Mouse (Mus musculus) small intestine, adult 2 months (tissue): ENCODE measurements around the gene Atp6v1b1. TPM values are rescaled to one million over a fixed set of nuclear protein-coding genes. Genes with fewer than 3 reads are reported as not detected.
A peak's percentile ranks its signal among the peaks of the same experiment; 100 is the strongest.

Experiments used
- H3K27ac ChIP-seq: fragments of 200-500 bp; 2 replicates; pipeline ENCODE4 v1.5.1; 2012; ENCODE audit warnings: low read depth, low read length, control low read depth, inconsistent platforms; ENCODE audit not compliant: insufficient read depth
- H3K27me3 ChIP-seq: fragments of 200-500 bp; 2 replicates; pipeline ENCODE4 v1.6.1; 2012; ENCODE audit warnings: mild to moderate bottlenecking, moderate library complexity, low read length, inconsistent platforms; ENCODE audit not compliant: control insufficient read depth, insufficient read depth
- H3K36me3 ChIP-seq: fragments of 200-500 bp; 2 replicates; pipeline ENCODE4 v1.6.1; 2012; ENCODE audit warnings: mild to moderate bottlenecking, low read length, control low read depth, inconsistent platforms; ENCODE audit not compliant: control insufficient read depth, insufficient read depth
- H3K4me1 ChIP-seq: fragments of 200-500 bp; 2 replicates; pipeline ENCODE4 v1.6.1; 2012; ENCODE audit warnings: low read length, inconsistent platforms, mixed read lengths; ENCODE audit not compliant: control insufficient read depth, insufficient read depth, insufficient read length
- H3K4me3 ChIP-seq: fragments of 200-500 bp; 2 replicates; pipeline ENCODE4 v1.5.1; 2012; ENCODE audit warnings: low read depth, mild to moderate bottlenecking, control low read depth, inconsistent platforms, low read length, moderate library complexity
- CTCF ChIP-seq: fragments of 200-500 bp; IDR thresholded peaks from 2 replicates; pipeline ENCODE4 v1.5.1; 2012; ENCODE audit warnings: low read depth, mild to moderate bottlenecking, control low read depth, inconsistent platforms, low read length, moderate library complexity, mixed read lengths; ENCODE audit not compliant: insufficient replicate concordance, insufficient read length; ENCODE audit errors: extremely low read depth
- POLR2A ChIP-seq: fragments of 200-500 bp; IDR thresholded peaks from 2 replicates; pipeline ENCODE4 v1.6.1; 2012; ENCODE audit warnings: low read depth, mild to moderate bottlenecking, control low read depth, inconsistent platforms, low read length, moderate library complexity
- WGBS: fragments of 180-500 bp; shearing (Covaris S2); methylation state at CpG from one replicate; pipeline ENCODE4 v1.1.7; 2018; 5-methylcytosine and 5-hydroxymethylcytosine counted together
- polyA plus RNA-seq: library from polyadenylated mRNA; depleted of rRNA; stranded (reverse); fragments of >200 nt; gene quantifications from 2 replicates; pipeline ENCODE4 v1.2.3, GENCODE M21; 2012

Gene Atp6v1b1
- polyA plus RNA-seq, 1 experiment = not detected

- 3% methylated on average over 32 of the region's 32 CpGs for WGBS
- TF ChIP-seq POLR2A (no peak), CTCF (no peak)
- no peaks in the 10 kb centered on the region for H3K36me3 ChIP-seq
- H3K27me3 ChIP-seq = peaks cover 82% of the 10 kb centered on the region
- H3K4me1 ChIP-seq = peaks cover 15% of the 10 kb centered on the region; the same call in 1 of the 2 replicates
- no peak overlapping the region for H3K27ac ChIP-seq
- peak overlapping the region; percentile 58 for H3K4me3 ChIP-seq
Observed at GRCm38 (mm10) chr6:83710361-83711066, 32.3 kb upstream of the Atp6v1b1 start.

GRCm38 (mm10) chr6:83711067-83711675 is 31.6 kb upstream of the Atp6v1b1 start, which contains the start of gene Vax2:
TSS of gene Vax2 (plus strand) at chr6:83711264.
- no peaks in the 10 kb centered on the region for H3K36me3 ChIP-seq
- H3K27me3 ChIP-seq = peaks cover 86% of the 10 kb centered on the region
- peak within 1 kb of the TSS; percentile 58 for H3K4me3 ChIP-seq
- no peak within 1 kb of the TSS for H3K27ac ChIP-seq
- 2% methylated on average over 46 of the region's 46 CpGs for WGBS
- peaks cover 15% of the 10 kb centered on the region; the same call in 1 of the 2 replicates for H3K4me1 ChIP-seq
- no peak for TF ChIP-seq POLR2A
- no peak for TF ChIP-seq CTCF

GRCm38 (mm10) chr6:83711725-83712475 is 30.9 kb upstream of the Atp6v1b1 start:
- Histone ChIP-seq H3K27me3 (peaks cover 90% of the 10 kb centered on the region), H3K36me3 (no peaks in the 10 kb centered on the region), H3K4me1 (peaks cover 15% of the 10 kb centered on the region; the same call in 1 of the 2 replicates), H3K4me3 (peak overlapping the region; percentile 58; the same call in 1 of the 2 replicates), H3K27ac (no peak overlapping the region)
- TF ChIP-seq POLR2A = no peak
- 8% methylated on average over 45 of the region's 45 CpGs for WGBS

GRCm38 (mm10) chr6:83713271-83714136 is 29.3 kb upstream of the Atp6v1b1 start:
- no peak overlapping the region for H3K27ac ChIP-seq
- no peaks in the 10 kb centered on the region for H3K36me3 ChIP-seq
- H3K4me1 ChIP-seq = peaks cover 15% of the 10 kb centered on the region; the same call in 1 of the 2 replicates
- peaks cover 91% of the 10 kb centered on the region for H3K27me3 ChIP-seq
- H3K4me3 ChIP-seq = no peak overlapping the region
- TF ChIP-seq CTCF = no peak
- no peak for TF ChIP-seq POLR2A
- WGBS = 8% methylated on average over 12 of the region's 12 CpGs

GRCm38 (mm10) chr6:83714221-83715123 is 28.3 kb upstream of the Atp6v1b1 start:
- no peak overlapping the region for H3K27ac ChIP-seq
- H3K36me3 ChIP-seq = no peaks in the 10 kb centered on the region
- no peak overlapping the region for H3K4me3 ChIP-seq
- peaks cover 15% of the 10 kb centered on the region; the same call in 1 of the 2 replicates for H3K4me1 ChIP-seq
- peaks cover 88% of the 10 kb centered on the region for H3K27me3 ChIP-seq
- no peak for TF ChIP-seq POLR2A
- WGBS = 5% methylated on average over 34 of the region's 34 CpGs
